Mouse (Mus musculus) limb, embryonic 11.5 days (tissue): ENCODE measurements around the gene Ptcd2. TPM values are rescaled to one million over a fixed set of nuclear protein-coding genes. Genes with fewer than 3 reads are reported as not detected.
"Not testable (repeated sequence)": the region's sequence is repeated elsewhere in the genome, so short reads cannot be mapped to it uniquely, and the experiment has no call there.

ENCODE experiments used
- ATAC-seq: fragments of 200-750 bp; cut with Nextera tagmentation; 2 replicates; pipeline ENCODE4 v1.8.0; 2017; ENCODE audit warnings: low read depth; ENCODE audit not compliant: insufficient number of reproducible peaks, low FRiP score, low TSS enrichment
- DNase-seq: peaks from one replicate; pipeline ENCODE4 v3.0.0-alpha.2; 2015; ENCODE audit warnings: low spot score
- H3K27ac ChIP-seq: fragments of 300-500 bp; sonication (generic); replicated peaks from 2 replicates; pipeline ENCODE4 v1.5.1; 2014; ENCODE audit warnings: low read depth, mild to moderate bottlenecking, low read length
- H3K27me3 ChIP-seq: fragments of 300-500 bp; sonication (generic); 2 replicates; pipeline ENCODE4 v1.6.1; 2014; ENCODE audit warnings: mild to moderate bottlenecking, low read length, mixed read lengths; ENCODE audit not compliant: control insufficient read depth, insufficient read depth
- H3K36me3 ChIP-seq: fragments of 300-500 bp; sonication (generic); 2 replicates; pipeline ENCODE4 v1.6.1; 2014; ENCODE audit warnings: mild to moderate bottlenecking, low read length, moderate library complexity, mixed read lengths; ENCODE audit not compliant: control insufficient read depth, insufficient read depth
- H3K4me1 ChIP-seq: fragments of 300-500 bp; sonication (generic); 2 replicates; pipeline ENCODE4 v1.6.1; 2014; ENCODE audit warnings: low read length, mixed read lengths; ENCODE audit not compliant: control insufficient read depth, insufficient read depth
- H3K4me2 ChIP-seq: fragments of 300-500 bp; sonication (generic); 2 replicates; pipeline ENCODE4 v1.6.1; 2014; ENCODE audit warnings: low read depth, mild to moderate bottlenecking, moderate library complexity; ENCODE audit not compliant: severe bottlenecking
- H3K4me3 ChIP-seq: fragments of 300-500 bp; sonication (generic); 2 replicates; pipeline ENCODE4 v1.5.1; 2014; ENCODE audit warnings: low read depth, low read length
- H3K9ac ChIP-seq: fragments of 300-500 bp; sonication (generic); 2 replicates; pipeline ENCODE4 v1.6.1; 2014; ENCODE audit warnings: mild to moderate bottlenecking, low read length
- H3K9me3 ChIP-seq: fragments of 300-500 bp; sonication (generic); 2 replicates; pipeline ENCODE4 v1.6.1; 2016; ENCODE audit warnings: low read length; ENCODE audit not compliant: control insufficient read depth
- WGBS: fragments of 180-500 bp; shearing (Covaris S2); extraction: QIAGEN DNeasy Blood & Tissue Kit; methylation state at CpG from one replicate; pipeline ENCODE4 v1.1.7; 2014; 5-methylcytosine and 5-hydroxymethylcytosine counted together
- polyA plus RNA-seq: library from polyadenylated mRNA; unstranded; fragments of >200 nt; fragmentation: Nextera tagmentation; extraction: Ambion mirVana; gene quantifications from 2 replicates; pipeline ENCODE4 v1.2.1, GENCODE M21; 2014

The Ptcd2 gene
- polyA plus RNA-seq, 1 experiment from 2014 or later, result 58.7 TPM

DNA sequence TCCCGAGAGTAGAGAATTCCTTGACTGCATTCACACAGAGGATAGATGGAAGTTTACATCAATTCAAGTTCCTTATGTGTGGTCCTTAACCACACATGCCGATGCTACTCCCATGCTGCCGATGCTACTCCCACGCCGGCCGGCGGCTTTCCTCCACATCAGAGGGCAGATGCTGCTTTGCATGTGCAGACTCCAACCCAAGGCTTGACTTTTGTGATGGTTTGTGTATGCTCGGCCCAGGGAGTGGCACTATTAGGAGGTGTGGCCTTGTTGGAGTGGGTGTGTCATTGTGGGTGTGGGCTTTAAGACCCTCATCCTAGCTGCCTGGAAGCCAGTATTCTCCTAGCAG is 20.2 kb downstream of the Ptcd2 start:
- not testable (repeated sequence) for H3K9me3 ChIP-seq, DNase-seq, H3K4me3 ChIP-seq, H3K27me3 ChIP-seq, H3K27ac ChIP-seq, H3K4me1 ChIP-seq, H3K9ac ChIP-seq, H3K36me3 ChIP-seq, ATAC-seq, H3K4me2 ChIP-seq
- WGBS, result 94% methylated on average over 8 of the region's 8 CpGs

GRCm38 (mm10) chr13:99323632-99324336 is 20.7 kb downstream of the Ptcd2 start:
- ATAC-seq, result no peak

GRCm38 (mm10) chr13:99322915-99323314 is 21.6 kb downstream of the Ptcd2 start:
- ATAC-seq, H3K27ac ChIP-seq, H3K9ac ChIP-seq, H3K4me3 ChIP-seq, H3K36me3 ChIP-seq, H3K4me2 ChIP-seq, H3K9me3 ChIP-seq, DNase-seq, H3K27me3 ChIP-seq, H3K4me1 ChIP-seq: not testable (repeated sequence)
- WGBS, result 97% methylated on average over 11 of the region's 13 CpGs

More at GRCm38 (mm10) chr13:99323632-99324336, 20.7 kb downstream of the Ptcd2 start:
- DNase-seq, result no peak
- H3K27ac ChIP-seq, result no peak overlapping the region
- 89% methylated on average over 7 of the region's 7 CpGs for WGBS
- H3K9me3 ChIP-seq, result no peaks in the 10 kb centered on the region
- no peaks in the 10 kb centered on the region for H3K4me1 ChIP-seq
- H3K36me3 ChIP-seq, result peaks cover 7% of the 10 kb centered on the region; the same call in 1 of the 2 replicates
- no peaks in the 10 kb centered on the region for H3K27me3 ChIP-seq
- no peak overlapping the region for H3K9ac ChIP-seq
- no peak overlapping the region for H3K4me3 ChIP-seq
- no peak overlapping the region for H3K4me2 ChIP-seq

DNA sequence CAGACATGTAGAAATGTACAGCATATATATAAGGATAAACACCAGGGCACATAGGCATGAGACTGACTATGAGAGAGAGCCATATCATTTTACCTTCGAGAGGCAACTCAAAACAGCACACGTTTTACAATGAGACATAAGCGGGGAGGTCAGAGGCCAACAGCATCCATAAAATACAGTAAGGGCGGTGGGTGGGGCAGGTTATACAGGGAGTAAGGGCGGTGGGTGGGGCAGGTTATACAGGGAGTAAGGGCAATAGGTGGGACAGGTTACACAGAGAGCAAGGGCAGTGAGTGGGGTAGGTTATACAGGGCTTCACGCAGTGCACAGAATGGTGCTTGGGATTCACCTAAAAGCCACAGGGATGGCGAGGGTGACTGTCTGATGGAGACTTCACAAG is 24.1 kb downstream of the Ptcd2 start:
- Histone ChIP-seq H3K27me3 (no peaks in the 10 kb centered on the region), H3K9ac (no peak overlapping the region), H3K9me3 (no peaks in the 10 kb centered on the region), H3K36me3 (peaks cover 5% of the 10 kb centered on the region; the same call in 1 of the 2 replicates), H3K4me3 (no peak overlapping the region), H3K4me1 (no peaks in the 10 kb centered on the region), H3K27ac (no peak overlapping the region), H3K4me2 (no peak overlapping the region)
- DNase-seq (no peak), ATAC-seq (no peak)
- WGBS, result 90% methylated on average over 7 of the region's 7 CpGs

DNA sequence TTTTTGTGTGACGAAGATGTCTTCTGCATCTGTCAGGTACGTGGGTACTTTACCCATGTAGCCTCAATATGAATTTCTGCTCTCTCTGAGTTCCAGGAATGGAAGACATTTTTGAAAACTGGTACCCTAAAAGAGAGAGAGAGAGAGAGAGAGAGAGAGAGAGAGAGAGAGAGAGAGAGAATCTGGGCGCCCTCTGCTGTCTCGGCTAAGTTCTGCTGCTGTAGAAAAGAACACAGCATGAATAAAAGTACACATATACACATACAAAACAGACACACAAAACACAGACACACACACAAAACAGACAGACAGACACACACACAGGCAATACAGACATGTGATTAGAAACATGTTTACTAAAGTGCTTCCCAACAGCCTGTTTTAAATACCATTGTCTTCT is 27.4 kb downstream of the Ptcd2 start:
- no peak overlapping the region for H3K4me3 ChIP-seq
- no peak overlapping the region for H3K9ac ChIP-seq
- no peak overlapping the region for H3K4me2 ChIP-seq
- H3K36me3 ChIP-seq, result no peaks in the 10 kb centered on the region
- 63% methylated on average over 4 of the region's 4 CpGs for WGBS
- ATAC-seq (no peak), DNase-seq (peak; percentile 46)
- no peaks in the 10 kb centered on the region for H3K9me3 ChIP-seq
- no peak overlapping the region for H3K27ac ChIP-seq
- no peaks in the 10 kb centered on the region for H3K27me3 ChIP-seq
- no peaks in the 10 kb centered on the region for H3K4me1 ChIP-seq

DNA sequence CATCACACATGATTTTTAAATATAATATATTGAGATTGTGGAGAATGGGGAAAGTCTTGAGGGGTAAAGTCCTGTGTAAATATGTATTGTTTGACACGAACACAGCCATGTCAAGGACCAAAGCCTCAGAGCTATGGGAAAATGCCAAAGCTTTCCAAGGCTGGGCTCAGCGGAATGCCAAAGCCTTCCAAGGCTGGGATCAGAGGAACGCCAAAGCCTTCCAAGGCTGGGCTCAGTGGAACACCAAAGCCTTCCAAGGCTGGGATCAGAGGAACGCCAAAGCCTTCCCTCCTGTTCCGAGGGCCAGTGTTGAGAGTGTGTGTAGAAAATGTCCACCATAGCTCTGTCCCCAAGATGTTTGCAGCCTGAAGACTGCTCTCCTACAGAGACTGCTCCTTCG is 28.1 kb downstream of the Ptcd2 start:
- Histone ChIP-seq H3K27me3 (no peaks in the 10 kb centered on the region), H3K9ac (no peak overlapping the region), H3K9me3 (no peaks in the 10 kb centered on the region), H3K4me3 (no peak overlapping the region), H3K36me3 (no peaks in the 10 kb centered on the region), H3K4me2 (no peak overlapping the region), H3K27ac (no peak overlapping the region), H3K4me1 (no peaks in the 10 kb centered on the region)
- no peak for DNase-seq
- ATAC-seq, result no peak
- 90% methylated on average over 6 of the region's 6 CpGs for WGBS

DNA sequence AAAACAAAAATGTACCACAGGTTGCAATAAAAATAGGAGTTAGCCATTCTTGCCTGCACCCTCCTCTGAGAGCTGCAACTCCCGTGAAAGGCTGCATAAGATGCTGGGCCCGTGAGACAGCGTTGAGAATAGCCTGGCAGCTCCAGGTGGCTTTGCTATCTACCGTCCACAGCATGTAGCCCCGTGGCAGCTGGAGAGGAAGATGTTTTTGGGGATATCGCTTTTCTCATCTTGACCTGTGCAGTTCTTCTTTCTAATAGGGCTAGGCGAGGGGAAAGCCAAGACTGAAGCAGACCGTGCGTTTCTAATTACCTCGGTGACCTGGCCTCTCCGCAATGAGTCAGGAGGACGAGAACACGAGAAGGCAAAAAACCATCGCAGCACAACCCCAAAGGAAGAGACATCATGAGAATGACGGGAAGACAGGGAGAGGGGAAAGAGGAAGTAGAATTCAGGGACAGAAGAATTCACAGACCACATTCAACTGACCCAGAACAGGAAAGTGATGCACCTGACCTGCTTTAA is 29.8 kb downstream of the Ptcd2 start:
- Histone ChIP-seq H3K4me2 (no peak overlapping the region), H3K4me1 (no peaks in the 10 kb centered on the region), H3K27ac (no peak overlapping the region), H3K9me3 (no peaks in the 10 kb centered on the region), H3K27me3 (no peaks in the 10 kb centered on the region), H3K4me3 (no peak overlapping the region), H3K9ac (no peak overlapping the region), H3K36me3 (no peaks in the 10 kb centered on the region)
- ATAC-seq (no peak), DNase-seq (no peak)
- WGBS, result 81% methylated on average over 15 of the region's 15 CpGs

- 82% methylated on average over 5 of the region's 5 CpGs for WGBS
Observed at GRCm38 (mm10) chr13:99314098-99314497, 30.4 kb downstream of the Ptcd2 start.

DNA sequence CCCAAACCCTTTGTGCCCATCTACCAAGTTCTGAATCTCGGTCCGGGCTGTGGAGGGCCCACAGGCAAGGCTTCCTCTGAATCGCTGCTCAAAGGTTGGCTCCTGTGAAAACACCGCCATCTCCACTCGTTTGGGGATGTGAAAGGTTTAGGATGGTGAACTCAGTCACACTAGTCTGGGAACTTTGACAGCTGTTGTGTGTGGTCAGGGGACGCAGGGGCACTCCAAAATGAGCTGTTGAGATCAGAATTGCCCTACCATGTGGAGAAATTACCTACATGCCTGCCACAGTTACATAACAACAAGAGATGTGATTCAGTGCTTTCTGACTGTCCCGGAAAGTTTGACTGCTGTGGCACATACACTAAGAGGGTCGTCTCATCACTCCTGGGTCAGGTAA is 36.1 kb downstream of the Ptcd2 start:
- WGBS, result 91% methylated on average over 8 of the region's 8 CpGs
- no peaks in the 10 kb centered on the region for H3K4me1 ChIP-seq
- no peak for DNase-seq
- no peaks in the 10 kb centered on the region for H3K36me3 ChIP-seq
- no peaks in the 10 kb centered on the region for H3K27me3 ChIP-seq
- H3K27ac ChIP-seq, result no peak overlapping the region
- H3K4me3 ChIP-seq, result no peak overlapping the region
- H3K9me3 ChIP-seq, result no peaks in the 10 kb centered on the region
- no peak for ATAC-seq
- H3K9ac ChIP-seq, result no peak overlapping the region
- H3K4me2 ChIP-seq, result no peak overlapping the region

More at GRCm38 (mm10) chr13:99314098-99314497, 30.4 kb downstream of the Ptcd2 start:
- no peaks in the 10 kb centered on the region for H3K9me3 ChIP-seq
- no peak overlapping the region for H3K4me3 ChIP-seq
- ATAC-seq (no peak), DNase-seq (no peak)
- no peaks in the 10 kb centered on the region for H3K27me3 ChIP-seq
- no peaks in the 10 kb centered on the region for H3K36me3 ChIP-seq
- H3K4me2 ChIP-seq, result no peak overlapping the region
- H3K27ac ChIP-seq, result no peak overlapping the region
- H3K9ac ChIP-seq, result no peak overlapping the region
- no peaks in the 10 kb centered on the region for H3K4me1 ChIP-seq
